Mouse (Mus musculus) left cerebral cortex, postnatal 10 days (tissue): ENCODE measurements around the gene Gm49601. TPM values are rescaled to one million over a fixed set of nuclear protein-coding genes. Genes with fewer than 3 reads are reported as not detected.

ENCODE experiments used
- DNase-seq, 2 experiments: peaks; one replicate each; pipeline ENCODE4 v3.0.0; 2021 to 2022; ENCODE audit warnings: low spot score in 2 of 2, mixed read lengths in 1 of 2; ENCODE audit errors: extremely low spot score in 1 of 2
- intact Hi-C: fragments of 180-260 bp; cut with DNase I; formaldehyde crosslinking; loops from one replicate; pipeline ENCODE4 v1.15.1; 2025
- total RNA-seq, 2 experiments: library from RNA; stranded (reverse); gene quantifications; 2 replicates each; pipeline ENCODE4 v1.2.3; 2021

Gene Gm49601
- total RNA-seq, 2 experiments from 2014 or later: 130 to 132 TPM

DNA sequence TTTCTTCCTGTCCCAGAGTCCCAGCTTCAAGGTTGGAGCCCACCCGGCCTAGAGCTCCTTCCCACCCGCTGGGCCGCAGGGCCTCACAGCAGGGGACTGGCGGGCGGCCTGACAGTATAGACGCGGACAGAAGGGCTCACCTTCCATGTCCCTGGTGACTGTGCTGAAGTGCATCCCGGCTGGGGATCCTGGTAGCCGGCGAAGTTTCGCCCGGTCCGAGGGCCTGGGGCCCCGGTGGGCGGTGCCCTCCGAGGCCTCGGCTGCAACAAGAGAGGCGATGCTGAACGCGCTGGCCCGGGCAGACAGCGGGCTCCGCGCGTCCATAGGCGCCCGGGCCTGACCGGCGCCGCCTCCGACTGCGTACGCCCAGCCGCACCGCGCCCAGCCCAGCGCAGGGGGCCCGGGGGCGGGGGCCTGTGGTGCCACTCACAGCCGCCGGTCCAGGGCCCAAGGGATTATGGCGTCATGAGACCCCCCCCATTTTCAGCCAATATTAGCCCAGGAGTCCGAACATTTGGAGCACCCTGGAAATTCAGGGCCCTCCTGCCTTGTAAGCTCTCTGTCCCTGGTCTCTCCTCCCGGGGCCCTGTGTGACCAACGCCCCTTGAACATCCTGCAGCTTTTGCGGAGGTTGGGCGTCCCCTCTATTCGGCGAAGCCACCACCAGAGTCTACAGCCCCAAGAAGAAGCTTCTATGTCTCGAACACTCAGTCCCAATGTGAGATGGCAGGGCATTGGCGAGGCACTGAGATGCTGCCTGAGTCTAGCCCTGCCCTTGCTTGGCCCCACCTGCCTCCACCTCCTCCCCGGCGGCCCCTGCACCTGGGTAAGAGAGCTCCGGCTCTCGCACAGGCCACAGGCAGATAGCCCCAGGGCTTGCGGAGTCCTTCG is 38.1 kb downstream of the Gm49601 start:
- DNase-seq: peak in 1 of 2 experiments; percentile 44
- intact Hi-C loops: no loop called here

DNA sequence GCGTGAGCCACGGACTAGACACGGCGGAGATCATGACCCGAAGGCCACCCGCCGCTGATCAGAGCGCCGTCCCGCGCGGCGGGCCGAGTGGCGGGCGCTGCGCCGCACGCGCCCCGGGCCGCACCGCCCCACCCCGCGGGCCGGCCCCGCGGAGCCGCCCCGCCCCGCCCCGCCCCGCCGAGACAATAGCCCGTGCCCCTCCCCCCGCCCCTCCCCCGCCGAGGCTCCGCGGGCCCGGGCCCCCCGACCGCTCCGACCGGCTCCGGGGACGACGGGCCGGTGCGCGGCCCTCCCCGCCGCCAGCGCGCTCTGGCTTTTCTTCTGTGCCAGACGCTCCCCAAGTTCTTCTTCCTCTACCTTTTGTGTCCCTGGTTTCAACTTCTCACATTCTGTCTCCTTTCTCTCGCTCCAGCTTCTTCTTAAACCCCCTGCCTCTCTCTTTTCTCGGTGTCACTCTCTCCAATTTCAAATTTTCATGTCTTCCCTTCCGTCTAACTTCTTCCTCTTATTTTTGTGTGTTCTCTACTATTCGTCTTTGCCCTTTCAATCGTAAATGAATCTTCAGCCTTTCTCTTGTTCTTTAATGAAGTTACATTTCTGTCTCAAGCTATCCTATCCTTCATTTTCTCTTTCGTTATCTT is 39.2 kb downstream of the Gm49601 start:
- no peak for DNase-seq
- intact Hi-C loops: no loop called here

GRCm38 (mm10) chr16:18586076-18586905 is 39.9 kb downstream of the Gm49601 start:
- intact Hi-C loops: no loop called here
- DNase-seq: no peak

DNA sequence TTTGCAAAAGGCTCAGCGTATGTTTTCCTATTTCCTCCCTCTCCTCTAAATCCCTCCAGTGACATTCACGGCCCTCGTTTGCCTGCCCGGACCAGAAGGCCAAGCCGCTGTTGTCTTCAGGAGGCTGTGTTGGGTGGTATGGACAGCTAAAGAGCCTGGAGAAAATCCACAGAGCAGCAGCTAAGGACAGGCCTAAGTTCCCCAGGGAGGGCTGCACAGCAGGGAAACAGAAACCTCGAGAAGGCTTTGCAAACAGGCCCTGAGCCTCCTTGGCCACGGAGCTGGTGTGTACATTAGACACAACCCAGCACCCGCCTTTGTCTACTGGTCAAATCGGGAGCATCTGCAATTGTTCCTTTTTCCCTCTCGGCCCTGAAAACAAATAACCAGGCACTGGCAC is 40.6 kb downstream of the Gm49601 start:
- intact Hi-C loops: no loop called here

GRCm38 (mm10) chr16:18584901-18585510 is 41.2 kb downstream of the Gm49601 start:
- intact Hi-C loops: no loop called here
- DNase-seq: no peak

More for the DNA sequence above, 40.6 kb downstream of the Gm49601 start:
- DNase-seq: no peak

DNA sequence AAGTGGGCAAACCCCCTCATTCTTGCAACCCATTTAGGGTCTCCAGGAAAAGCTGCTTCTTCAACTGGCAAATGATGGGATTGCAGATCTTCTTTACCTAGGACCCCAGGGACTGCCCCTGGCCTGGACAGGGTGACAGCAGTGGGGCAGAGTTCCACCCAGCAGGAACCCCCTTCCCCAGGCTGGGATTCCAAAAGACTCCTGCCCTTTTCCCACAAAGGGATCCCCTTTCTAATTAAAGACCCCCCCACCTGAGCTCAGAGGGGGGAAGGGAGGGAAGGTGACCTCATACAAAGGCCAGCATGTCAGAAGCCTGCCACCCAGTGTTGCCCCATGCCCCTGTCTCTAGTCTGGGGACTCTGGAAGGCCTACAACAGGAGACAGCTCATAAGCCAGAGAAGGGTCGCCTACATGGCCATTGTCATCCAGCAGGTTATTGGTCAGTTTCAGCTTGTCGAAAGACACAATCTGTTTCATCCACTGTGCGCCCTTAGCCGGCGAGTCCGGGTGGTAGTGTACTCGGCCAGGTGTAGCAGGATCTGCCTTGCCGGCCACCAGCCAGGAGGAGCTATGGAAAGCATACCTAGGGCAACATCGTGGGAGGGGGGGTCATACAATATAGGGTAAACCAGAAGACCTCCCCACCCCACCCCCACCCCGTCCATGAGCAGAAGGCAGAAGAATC is 42.4 kb downstream of the Gm49601 start:
- intact Hi-C loops: no loop called here
- DNase-seq: no peak

DNA sequence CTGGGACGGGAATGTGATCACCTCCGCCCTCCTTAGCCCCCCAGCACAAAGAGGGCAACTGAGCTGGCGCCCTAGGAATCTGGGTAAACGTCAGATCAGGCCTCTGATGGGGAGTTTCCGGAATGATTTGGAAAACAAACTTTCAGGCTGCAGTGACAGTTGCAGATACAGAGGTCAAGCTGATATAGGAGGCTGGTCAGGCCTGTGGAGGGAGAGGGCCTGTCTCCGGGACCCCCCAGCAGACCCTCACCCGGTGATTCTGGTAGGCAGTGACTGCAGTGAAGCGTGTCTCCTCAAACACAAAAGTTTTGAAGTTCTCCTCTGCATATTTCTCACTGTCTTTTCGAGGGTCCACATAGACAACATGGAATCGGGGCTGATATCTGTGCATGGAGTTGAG is 43.1 kb downstream of the Gm49601 start:
- intact Hi-C loops: no loop called here
- DNase-seq: no peak

DNA sequence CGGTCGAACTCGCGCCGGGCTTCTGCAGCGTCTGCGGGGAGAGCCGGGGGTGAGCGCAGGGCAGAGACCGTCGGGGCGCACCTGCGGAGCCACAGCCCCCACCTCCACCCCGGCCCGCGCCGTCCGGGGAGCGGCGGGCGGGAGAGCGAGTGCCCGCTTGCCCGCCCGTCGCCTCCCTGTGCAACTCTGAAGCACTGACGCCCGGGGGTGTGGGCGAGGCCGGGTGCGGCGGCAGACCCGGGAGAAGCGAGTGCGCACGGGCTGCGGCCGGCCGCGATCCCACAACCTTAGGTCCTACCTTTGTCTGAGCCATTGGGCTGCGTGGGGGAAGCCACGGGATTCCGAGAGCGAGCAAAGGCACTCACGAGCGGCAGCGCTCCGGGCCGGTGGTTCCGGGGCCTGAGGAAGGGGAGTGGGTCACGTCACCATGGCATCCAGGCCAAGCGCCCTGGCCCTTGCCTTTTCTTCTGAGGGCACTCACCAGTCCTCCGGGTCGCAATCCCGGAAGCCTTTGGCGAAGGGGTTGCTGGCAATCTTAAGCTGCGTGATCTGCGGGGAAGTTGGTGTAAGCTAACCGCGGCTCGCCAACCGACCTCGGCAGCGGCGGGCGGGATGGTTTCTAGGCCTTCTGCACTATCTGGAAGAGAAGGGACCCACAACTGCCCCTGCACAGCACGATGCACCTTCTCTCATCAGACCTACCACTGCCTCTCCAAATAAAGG is 43.6 kb downstream of the Gm49601 start:
- intact Hi-C loops: no loop called here
- no peak for DNase-seq

DNA sequence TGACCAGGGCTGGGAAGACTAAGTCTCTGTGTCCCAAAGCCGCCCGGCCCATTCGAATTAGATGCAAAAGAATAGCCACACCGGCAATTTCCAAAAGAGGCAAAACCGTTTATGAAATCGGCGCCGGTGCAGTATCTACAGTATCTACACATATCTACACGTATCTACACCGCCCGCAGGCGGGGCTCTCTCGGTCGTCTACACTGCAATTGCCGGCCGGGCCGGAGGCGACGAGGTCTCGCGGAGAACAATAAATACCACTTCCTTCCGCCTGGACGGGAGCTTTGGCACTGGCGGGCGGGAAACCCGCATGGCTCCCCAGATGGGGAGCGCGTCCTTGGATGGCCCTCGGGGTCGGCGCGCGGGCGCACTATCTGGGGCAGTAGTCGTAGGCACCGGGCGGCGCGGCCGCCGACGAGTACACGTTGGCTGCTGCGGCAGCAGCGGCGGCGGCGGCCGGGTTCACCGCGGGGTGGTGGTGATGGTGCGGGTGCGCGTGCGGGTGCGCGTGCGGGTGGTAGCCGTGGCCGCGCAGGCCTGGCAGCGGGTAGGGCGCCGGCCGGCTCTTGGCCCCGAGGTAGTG is 44.5 kb downstream of the Gm49601 start:
- intact Hi-C loops: no loop called here
- DNase-seq: peak in 1 of 2 experiments; percentile 64

- intact Hi-C loops: no loop called here
- peak in 1 of 2 experiments; percentile 73 for DNase-seq
These were observed 45.1 kb downstream of the Gm49601 start for GRCm38 (mm10) chr16:18581050-18581622.

- intact Hi-C loops: no loop called here
- DNase-seq: no peak
These were observed 45.8 kb downstream of the Gm49601 start for GRCm38 (mm10) chr16:18580389-18580788.

GRCm38 (mm10) chr16:18577599-18578160 is 48.5 kb downstream of the Gm49601 start:
- no peak for DNase-seq
- intact Hi-C loops: no loop called here

DNA sequence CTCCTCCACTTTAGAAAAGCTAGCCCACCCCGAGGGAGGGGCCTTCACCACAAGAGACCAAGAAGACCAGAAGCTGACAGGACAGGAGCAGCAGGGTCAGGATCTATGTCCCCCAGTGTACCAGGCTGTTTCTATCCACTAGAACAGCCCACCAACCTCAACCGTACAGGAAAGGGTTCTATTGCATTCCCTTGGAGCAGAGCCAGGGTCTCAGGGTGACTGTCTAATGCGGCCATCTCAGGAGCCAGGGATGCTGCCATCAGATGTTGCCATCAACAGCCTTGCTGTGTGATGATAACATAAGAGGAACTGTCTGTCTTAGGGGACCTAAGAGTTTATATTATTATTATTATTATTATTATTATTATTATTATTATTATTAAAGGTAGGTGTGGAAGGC is 49.2 kb downstream of the Gm49601 start:
- intact Hi-C loops: no loop called here

DNA sequence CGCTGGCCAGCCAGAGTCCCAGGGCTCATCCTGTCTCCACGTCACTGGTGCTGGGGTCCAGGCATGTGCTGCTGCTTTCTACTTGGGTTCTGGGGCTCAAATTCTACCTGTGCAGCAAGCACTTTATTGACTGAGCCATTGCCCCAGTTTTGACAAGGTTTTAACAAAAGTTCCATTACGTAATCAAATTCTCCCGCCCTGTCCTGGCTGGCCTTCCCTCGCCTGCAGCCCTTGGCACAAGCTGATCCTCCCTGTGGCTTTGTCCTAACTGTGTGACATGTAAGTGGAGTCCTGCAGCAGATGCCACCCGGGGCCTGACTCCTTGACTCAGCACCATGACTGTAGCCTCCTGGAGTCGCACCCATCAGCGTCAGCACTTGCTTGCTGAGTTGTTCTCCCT is 52.0 kb downstream of the Gm49601 start:
- DNase-seq: no peak
- intact Hi-C loops: no loop called here

More for the DNA sequence above, 49.2 kb downstream of the Gm49601 start:
- no peak for DNase-seq
